Mouse (Mus musculus) pancreas, adult 10 weeks (tissue): ENCODE results near the gene Vwce. TPM values are rescaled to one million over a fixed set of nuclear protein-coding genes. Genes with fewer than 3 reads are reported as not detected.

Experiments
- polyA plus RNA-seq: library from polyadenylated mRNA; stranded (reverse); fragments of 350-450 nt; fragmentation: Illumina TruSeq; extraction: RNeasy Lipid Tissue Mini Kit (QIAGEN cat#74804); gene quantifications from one replicate; pipeline ENCODE4 v1.2.3, GENCODE M21; 2015; ENCODE audit warnings: low read depth, low replicate concordance; ENCODE audit not compliant: insufficient read depth

Gene Vwce
- not detected for polyA plus RNA-seq

DNA sequence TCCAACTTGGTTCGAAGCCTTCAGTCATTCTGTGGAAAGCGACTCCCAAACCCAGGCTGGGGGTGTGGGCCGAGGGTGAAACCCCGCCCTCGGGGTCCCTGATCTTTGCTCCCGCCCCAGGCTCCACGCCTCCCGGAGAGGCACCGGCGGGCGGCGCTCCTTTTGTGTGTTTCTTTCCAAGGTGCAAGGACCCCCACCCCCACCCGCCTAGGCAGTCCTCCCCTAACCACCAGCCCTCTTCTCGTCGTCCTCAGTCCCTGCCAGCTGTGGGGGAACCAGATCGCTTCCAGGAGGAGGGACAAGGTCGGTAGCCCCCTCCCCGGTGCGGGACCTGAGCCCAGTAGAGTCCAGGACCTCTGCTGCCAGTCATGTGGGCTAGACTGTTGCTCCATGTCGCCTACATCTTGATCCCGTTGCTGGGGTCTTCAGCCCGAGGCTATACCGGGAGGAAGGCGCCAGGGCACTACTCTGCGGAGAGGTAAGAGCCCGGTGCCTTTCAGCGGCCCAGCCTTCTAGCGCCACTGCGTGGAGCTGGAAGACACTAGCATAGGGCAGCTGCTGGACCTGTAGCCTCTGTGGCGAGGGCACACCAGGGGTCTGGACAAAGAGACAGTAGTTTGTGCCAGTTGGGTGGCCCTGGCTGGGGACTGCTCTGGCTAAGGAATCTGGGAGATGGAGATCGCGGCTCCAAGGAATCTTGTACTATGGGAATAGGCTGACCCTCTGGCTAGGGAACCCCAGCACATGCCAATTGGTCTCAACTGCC, at the start of gene Vwce:
TSS of gene Vwce (plus strand) at position 108 of the 766 bp plus-strand sequence.

DNA sequence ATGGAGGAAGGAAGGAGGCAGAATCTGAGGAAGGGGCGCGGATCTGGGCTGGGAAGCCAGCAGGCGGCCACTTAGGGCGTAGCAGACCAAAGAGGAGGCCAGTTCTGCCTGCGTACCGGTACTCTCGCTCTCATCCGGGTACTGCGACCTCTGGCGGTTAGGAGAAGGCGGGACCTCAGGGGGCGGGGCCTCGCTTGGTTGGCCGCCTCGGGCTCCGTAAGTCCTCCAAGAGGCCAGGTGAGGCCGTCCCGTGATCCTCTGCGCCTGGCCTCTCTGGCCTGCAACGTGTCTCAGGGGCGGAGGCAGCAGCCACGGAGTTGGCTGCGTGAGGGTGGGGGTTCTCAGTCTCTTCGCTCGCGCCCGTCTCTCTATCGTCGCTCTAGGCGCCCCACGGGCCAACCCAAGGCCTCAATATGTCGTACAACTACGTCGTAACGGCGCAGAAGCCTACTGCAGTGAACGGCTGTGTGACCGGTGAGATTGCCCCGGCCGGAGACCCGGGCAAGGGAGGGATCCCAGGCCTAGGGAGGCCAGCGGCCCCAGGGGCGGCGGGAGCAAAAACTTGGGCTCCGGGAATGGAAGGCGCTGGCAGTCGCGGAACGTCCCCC, 28.6 kb upstream of the Vwce start, which contains the start of the genes Ddb1 and Tkfc:
TSS of gene Ddb1 (plus strand) at position 35 of the 608 bp plus-strand sequence.
TSS of gene Tkfc (minus strand) at position 362 of the 608 bp plus-strand sequence.

DNA sequence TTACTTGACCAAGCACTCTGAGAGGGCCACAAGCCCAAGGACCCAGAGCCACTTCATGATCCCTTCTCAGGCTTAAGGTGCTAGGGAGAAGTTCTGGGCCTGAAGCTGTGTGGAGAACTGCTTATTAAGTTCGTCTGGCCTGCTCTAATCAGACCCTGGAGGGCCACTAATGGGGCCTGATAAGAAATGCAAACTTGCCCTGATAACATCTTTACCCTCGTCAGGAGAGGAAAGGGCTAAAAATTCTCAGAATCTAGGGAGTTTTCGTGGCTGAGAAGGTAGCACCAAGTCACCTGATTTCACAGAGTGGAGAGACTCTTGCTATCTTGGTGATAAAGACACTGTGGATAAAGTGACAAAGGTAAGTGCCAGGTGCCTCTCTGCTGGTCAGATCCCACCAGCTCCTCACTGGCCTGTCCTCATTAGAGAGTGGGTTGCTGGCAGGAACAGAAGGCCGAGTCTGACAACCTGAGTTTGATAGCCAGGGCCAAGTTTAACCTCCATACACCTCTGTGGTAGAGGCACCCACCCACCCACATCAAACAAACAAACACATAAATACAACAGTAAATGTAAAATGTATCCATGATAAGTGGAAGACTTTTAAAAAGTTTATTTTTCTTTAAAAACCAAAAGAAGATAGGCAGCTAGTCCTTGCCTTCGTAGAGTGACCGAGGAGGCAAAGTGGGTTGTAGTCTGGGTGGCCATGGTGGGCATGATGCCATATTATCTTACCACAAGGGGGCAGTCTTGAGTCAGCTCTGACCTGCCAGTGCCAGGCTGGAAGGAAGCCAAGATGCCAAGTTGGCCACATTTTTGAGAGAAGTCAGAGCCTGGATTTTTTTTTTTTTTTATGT, 44.1 kb downstream of the Vwce start, which contains the start of gene Pga5:
TSS of gene Pga5 (minus strand) at position 157 of the 857 bp plus-strand sequence.

DNA sequence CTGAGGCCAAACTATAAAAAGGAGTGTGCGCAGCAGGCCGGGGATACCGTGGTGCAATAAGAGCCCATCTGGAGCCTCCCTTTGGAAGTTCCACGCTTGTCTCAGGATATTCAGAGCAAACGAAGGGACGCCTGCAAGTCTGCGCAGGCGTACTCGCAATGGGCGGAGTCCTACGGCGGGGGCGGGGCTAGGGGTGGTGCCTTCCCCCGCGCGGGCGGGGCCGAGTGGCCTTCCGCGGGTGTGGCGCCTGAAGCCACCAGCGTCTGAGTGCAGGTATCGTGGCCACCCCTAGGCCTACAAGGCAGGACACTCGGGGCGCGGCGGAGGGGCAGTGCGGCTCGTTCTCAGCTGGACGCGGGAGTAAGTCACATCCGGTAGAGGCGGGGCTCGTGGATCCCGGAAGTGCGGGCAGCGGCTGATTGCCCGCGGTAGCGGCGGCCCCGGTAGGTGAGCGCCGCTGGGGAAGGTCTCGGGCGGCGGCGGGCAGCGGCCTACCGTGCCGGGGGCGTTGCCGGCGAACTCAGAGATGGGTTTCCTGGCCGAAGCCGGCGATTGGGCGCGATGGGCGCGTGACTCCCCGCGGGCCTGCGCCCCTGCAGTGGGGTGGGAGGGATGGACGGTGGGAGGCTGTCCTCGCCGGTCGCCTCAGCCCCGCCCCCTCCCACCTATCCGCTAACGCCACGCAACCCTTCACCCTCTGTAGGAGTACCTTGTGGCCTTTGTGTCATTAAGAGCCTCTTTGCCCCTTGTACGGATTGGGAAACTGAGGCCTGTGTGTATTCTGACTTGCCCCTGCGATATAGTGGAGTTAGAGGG, 54.7 kb downstream of the Vwce start, which contains the start of gene Vps37c:
TSS of gene Vps37c (plus strand) at position 199 of the 816 bp plus-strand sequence.

Other genes starting within 250 kb of the Vwce start
- gene Syt7, start 245.1 kb upstream of the Vwce start, polyA plus RNA-seq: 5.5 TPM
- 2.6 TPM for gene Lrrc10b, start 176.7 kb upstream of the Vwce start, polyA plus RNA-seq
- gene Ppp1r32, start 151.3 kb upstream of the Vwce start, polyA plus RNA-seq: not detected
- 20.4 TPM for gene Cpsf7, start 108.9 kb upstream of the Vwce start, polyA plus RNA-seq
- 6.8 TPM for gene Sdhaf2, start 108.1 kb upstream of the Vwce start, polyA plus RNA-seq
- gene Tmem216, start 78.0 kb upstream of the Vwce start, polyA plus RNA-seq: 4.2 TPM
- gene Cyb561a3, start 57.0 kb upstream of the Vwce start, polyA plus RNA-seq: 5.5 TPM
- 2.2 TPM for gene Tmem138, start 56.9 kb upstream of the Vwce start, polyA plus RNA-seq
- 37.8 TPM for gene Ddb1, start 28.9 kb upstream of the Vwce start, polyA plus RNA-seq
- 3.4 TPM for gene Tkfc, start 28.6 kb upstream of the Vwce start, polyA plus RNA-seq
- gene Pga5, start 43.9 kb downstream of the Vwce start, polyA plus RNA-seq: not detected
- 9.0 TPM for gene Vps37c, start 54.5 kb downstream of the Vwce start, polyA plus RNA-seq
- gene Cd5, start 104.8 kb downstream of the Vwce start, polyA plus RNA-seq: 0.52 TPM
- not detected for gene Cd6, start 195.8 kb downstream of the Vwce start, polyA plus RNA-seq
- gene Slc15a3, start 205.5 kb downstream of the Vwce start, polyA plus RNA-seq: 0.63 TPM
- gene Tmem132a, start 235.7 kb downstream of the Vwce start, polyA plus RNA-seq: 2.2 TPM
- gene Tmem109, start 247.8 kb downstream of the Vwce start, polyA plus RNA-seq: 27.1 TPM